Mouse (Mus musculus) bone marrow, adult 2 months (tissue): ENCODE results near the gene Sdccag8. TPM values are rescaled to one million over a fixed set of nuclear protein-coding genes. Genes with fewer than 3 reads are reported as not detected.

Experiments
- H3K27ac ChIP-seq: fragments of 200-500 bp; 2 replicates; pipeline ENCODE4 v1.5.1; 2012; ENCODE audit warnings: low read depth, mild to moderate bottlenecking, control low read depth, inconsistent platforms, low read length; ENCODE audit not compliant: control insufficient read depth, poor library complexity, insufficient read depth
- H3K4me1 ChIP-seq: fragments of 200-500 bp; 2 replicates; pipeline ENCODE4 v1.6.1; 2011; ENCODE audit warnings: low read length; ENCODE audit not compliant: control insufficient read depth, insufficient read depth
- H3K4me3 ChIP-seq: fragments of 200-500 bp; replicated peaks from 2 replicates; pipeline ENCODE3; 2011; ENCODE audit warnings: mild to moderate bottlenecking, low read depth, low read length, control low read depth; ENCODE audit not compliant: control insufficient read depth
- CTCF ChIP-seq: fragments of 200-500 bp; IDR thresholded peaks from 2 replicates; pipeline ENCODE4 v1.5.1; 2011; ENCODE audit warnings: low read length, control low read depth; ENCODE audit not compliant: control insufficient read depth, insufficient read depth
- POLR2A ChIP-seq: fragments of 200-500 bp; IDR thresholded peaks from 2 replicates; pipeline ENCODE4 v1.6.1; 2011; ENCODE audit warnings: low read depth, mild to moderate bottlenecking, control low read depth, low read length, borderline replicate concordance; ENCODE audit not compliant: control insufficient read depth
- WGBS: fragments of 180-500 bp; shearing (Covaris S2); methylation state at CpG from one replicate; pipeline ENCODE4 v1.1.7; 2018; 5-methylcytosine and 5-hydroxymethylcytosine counted together
- polyA plus RNA-seq: library from polyadenylated mRNA; stranded (reverse); fragments of >200 nt; gene quantifications from 2 replicates; pipeline ENCODE4 v1.2.4, GENCODE M21; 2011; ENCODE audit warnings: low replicate concordance; ENCODE audit not compliant: missing spikeins, insufficient read depth, insufficient read length

Sdccag8 gene
- polyA plus RNA-seq, 1 experiment, result 9.2 TPM

DNA sequence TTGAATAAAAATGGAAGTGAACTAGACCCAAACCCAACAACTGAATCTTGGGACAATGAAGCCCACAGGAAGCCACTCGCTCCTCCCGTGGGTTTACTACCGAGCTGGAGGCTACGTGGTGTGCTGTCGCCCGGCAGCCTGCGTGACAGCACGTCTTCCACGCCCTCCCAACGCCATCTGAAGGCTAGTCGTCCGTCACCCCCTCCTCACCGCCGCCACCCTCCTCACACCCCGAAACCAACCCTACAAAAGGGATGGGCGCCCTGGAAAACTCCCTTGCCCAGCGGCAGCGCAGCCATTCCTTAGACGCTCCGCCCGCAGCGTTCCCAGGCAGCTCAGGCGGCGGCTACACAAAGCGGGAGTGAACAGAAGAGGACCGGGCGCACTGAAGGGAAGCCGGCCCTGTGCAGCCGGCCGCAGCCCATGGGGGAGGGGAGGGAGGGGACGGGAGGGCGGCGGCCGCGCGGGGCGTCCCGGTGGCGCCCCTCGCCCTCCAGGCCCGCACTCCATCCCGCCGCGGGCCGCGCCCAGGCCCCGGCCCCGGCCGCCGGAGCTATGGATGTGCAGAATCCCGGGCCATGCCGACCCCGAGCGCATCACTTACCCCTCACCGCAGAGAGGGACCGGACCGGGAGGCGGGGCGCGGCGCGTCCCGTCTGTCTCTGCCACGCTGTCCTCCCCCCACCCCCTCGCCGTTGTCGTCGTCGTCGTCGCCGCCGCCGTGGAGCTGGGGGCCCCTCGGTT lies 996 bp upstream of the Sdccag8 start:
- Histone ChIP-seq H3K4me3 (peak overlapping the region; percentile 80), H3K4me1 (peaks cover 4% of the 10 kb centered on the region; the same call in 1 of the 2 replicates), H3K27ac (peak overlapping the region; percentile 96)
- WGBS, result under 1% methylated on average over 75 of the region's 75 CpGs
- TF ChIP-seq CTCF (no peak), POLR2A (peak; percentile 58; the same call in 1 of the 2 replicates)

DNA sequence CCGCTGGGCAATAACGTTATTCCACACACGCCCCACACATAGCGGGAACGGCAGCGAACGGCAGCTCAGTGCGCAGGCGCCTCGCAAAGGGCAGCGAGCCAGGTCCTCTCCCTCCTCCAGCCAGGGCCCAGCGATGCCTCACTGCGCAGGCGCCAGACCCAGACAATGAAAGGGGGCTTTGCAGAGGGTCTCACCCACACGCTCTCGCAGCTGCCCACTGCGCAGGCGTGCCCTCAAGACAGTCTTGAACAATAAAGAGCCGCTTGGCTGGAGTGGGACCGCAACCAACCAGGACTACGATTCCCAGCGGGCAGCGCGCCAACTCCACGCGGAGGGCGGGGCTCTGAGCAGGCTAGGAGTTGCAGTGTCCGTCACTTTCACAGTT lies 432 bp upstream of the Sdccag8 start, which contains the start of gene Cep170:
TSS of gene Cep170 (minus strand) at position 32 of the 385 bp plus-strand sequence.
- H3K4me1 ChIP-seq, result peaks cover 6% of the 10 kb centered on the region
- under 1% methylated on average over 28 of the region's 28 CpGs for WGBS
- peak within 1 kb of the TSS; percentile 96 for H3K27ac ChIP-seq
- TF ChIP-seq POLR2A, result peak; percentile 61; the same call in 1 of the 2 replicates
- 0 out of 2 replicates have a peak, but pooled peaks have one; percentile 2 for TF ChIP-seq CTCF
- H3K4me3 ChIP-seq, result peak within 1 kb of the TSS; percentile 80

DNA sequence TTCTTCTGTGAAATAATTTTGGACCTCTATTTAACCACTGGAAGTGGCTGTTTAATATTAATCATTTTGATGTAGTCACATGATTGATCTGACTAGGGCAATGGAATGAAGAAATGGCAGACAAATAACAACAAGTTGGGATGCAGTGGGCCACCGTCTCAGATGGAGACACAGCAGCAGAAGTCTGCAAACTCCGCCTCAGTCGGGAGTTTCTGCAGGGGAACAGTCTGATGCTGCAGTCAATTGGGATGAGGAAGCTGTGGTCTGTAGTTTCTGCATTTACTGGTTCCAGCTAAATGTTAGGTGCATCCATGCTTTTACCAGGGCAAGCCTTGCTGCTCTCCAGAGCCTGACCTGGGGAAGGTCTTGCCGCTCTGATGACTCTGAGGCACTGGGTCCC lies 2.3 kb downstream of the Sdccag8 start:
- TF ChIP-seq CTCF, result no peak
- no peak for TF ChIP-seq POLR2A
- Histone ChIP-seq H3K4me1 (peaks cover 6% of the 10 kb centered on the region), H3K4me3 (no peak overlapping the region), H3K27ac (0 out of 2 replicates have a peak overlapping the region, but pooled peaks have one; percentile 8)
- WGBS, result 29% methylated on average over 4 of the region's 4 CpGs

DNA sequence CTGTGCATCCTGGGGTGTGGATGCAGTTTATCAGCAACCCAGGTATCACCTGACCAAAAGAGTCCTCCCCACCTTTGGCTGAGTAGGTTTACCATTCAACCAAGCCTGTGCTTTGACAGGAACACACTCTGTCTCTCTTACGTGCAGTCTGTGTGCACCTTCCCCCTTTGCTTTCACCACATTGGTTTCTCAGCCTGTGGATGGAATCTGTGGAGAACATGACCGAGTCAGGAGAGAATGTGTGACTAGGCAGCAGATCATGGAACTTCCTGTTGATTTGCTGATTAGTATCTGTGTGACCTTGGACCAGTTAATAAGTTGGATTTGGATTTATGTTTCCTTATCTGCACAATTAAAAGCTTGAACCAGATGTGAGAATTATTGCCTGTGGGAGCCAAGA lies 3.7 kb downstream of the Sdccag8 start:
- H3K4me1 ChIP-seq, result peaks cover 6% of the 10 kb centered on the region
- 50% methylated on average over 2 of the region's 2 CpGs for WGBS
- no peak overlapping the region for H3K4me3 ChIP-seq
- H3K27ac ChIP-seq, result no peak overlapping the region
- no peak for TF ChIP-seq CTCF
- no peak for TF ChIP-seq POLR2A

DNA sequence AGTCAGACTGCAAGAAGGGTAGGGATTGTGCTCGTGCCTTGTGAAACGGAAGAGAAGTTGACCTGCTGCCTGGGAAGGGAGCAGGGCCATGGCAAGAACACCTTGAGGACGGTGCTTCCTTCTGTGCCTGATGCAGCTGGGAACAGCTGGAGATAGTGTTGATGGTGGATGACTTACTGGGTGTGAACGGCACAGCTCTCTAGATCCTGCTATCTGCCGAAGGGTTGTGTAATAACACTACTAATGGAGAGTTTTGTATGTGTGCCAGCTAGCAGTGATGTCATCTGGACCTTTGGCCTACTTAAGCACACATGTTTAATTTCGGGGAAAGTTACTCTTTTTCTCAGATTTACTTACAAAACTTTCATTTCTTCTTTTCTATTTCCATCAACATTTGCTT lies 4.3 kb downstream of the Sdccag8 start:
- TF ChIP-seq CTCF, result no peak
- TF ChIP-seq POLR2A, result no peak
- 40% methylated on average over 6 of the region's 6 CpGs for WGBS
- H3K4me3 ChIP-seq, result no peak overlapping the region
- H3K27ac ChIP-seq, result peak overlapping the region; percentile 42; the same call in 1 of the 2 replicates
- H3K4me1 ChIP-seq, result peaks cover 6% of the 10 kb centered on the region

DNA sequence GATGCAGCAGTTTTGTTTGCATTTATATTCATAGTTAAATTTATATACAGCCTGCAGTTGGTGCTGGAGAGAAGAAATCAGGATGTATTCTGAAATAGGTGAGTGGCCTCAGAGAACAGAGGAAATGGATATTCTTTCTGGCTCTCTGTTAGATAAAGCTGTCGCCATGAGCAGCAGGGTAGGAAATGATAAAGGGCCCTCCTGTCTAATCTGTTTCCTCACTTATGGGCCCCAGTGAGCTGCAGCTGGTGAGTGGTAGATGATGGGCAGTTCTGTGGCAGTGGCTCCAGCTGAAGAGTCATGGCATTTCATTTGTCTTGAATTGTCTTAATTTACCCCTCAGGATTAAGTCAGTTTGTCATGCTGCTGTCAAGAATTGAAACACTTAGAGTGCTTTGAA lies 7.5 kb downstream of the Sdccag8 start:
- Histone ChIP-seq H3K27ac (no peak overlapping the region), H3K4me1 (peaks cover 10% of the 10 kb centered on the region), H3K4me3 (no peak overlapping the region)
- 5% methylated on average over 1 of the region's 1 CpGs for WGBS
- no peak for TF ChIP-seq POLR2A
- no peak for TF ChIP-seq CTCF

DNA sequence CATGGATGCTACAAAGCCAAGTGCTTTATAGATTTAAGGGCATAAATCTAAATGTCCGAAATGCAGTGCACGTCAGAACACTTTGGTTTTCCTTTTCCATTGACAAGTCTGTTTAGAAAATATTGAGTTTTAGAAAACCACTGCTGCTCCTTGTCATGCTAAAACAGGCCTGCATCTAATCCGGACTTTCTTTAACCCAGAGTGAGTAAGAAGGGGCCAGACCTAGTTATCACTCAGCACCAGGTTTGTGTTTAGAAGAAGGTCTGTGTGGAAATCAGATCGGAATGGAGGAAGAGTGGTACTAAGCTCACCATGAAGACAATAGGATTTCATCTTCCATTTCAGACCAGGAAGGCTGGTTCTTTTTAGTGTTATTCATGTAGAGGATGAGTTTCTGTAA lies 8.5 kb downstream of the Sdccag8 start:
- TF ChIP-seq POLR2A (no peak), CTCF (no peak)
- H3K27ac ChIP-seq, result no peak overlapping the region
- no peak overlapping the region for H3K4me3 ChIP-seq
- 60% methylated on average over 4 of the region's 4 CpGs for WGBS
- peaks cover 11% of the 10 kb centered on the region for H3K4me1 ChIP-seq

DNA sequence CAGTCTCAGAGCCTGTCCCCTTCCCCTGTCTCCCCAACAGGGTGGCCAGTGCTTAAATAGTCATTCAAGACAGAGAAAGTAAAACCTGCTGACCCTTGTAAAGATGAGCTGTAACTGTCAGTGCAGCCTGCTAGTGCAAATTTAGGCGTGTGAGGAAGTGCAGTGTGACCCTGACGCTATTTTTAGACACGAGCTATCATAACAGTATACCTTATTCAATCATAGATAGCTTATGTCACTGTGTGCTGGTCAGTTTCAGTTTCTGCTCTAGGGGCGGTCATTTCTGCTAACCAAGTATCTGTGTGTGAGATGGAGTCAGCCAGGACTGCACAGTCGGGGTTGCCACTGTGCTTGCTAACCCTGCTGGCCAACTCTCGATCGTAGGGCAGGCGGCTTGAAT lies 9.4 kb downstream of the Sdccag8 start:
- 45% methylated on average over 8 of the region's 8 CpGs for WGBS
- H3K4me3 ChIP-seq, result no peak overlapping the region
- TF ChIP-seq CTCF, result no peak
- no peak for TF ChIP-seq POLR2A
- no peak overlapping the region; the same call in 1 of the 2 replicates for H3K27ac ChIP-seq
- H3K4me1 ChIP-seq, result peaks cover 6% of the 10 kb centered on the region
